13 mouse cellular contexts compared by ENCODE assay signal in genomic region chr8:90266239-90266638, GRCm38 (mm10).
"Had no signal": no experiment of that assay in that cellular context is flagged by ENCODE, and none has a peak within 500 bp of the region (broad histone marks: within the 10 kb centered on the region; RNA-seq: fewer than 3 reads in every experiment).

No protein-coding gene starts in this region.

- DNase-seq: kidney, adult 18-20 months; kidney, postnatal 14 days; lung, embryonic 14.5 days; lung, postnatal 10 days; lung, postnatal 4 days; right cerebral cortex, adult 18-20 months; right cerebral cortex, postnatal 25 days; thymus, postnatal 36 days had no signal

- H3K4me1 ChIP-seq: liver, embryonic 15.5 days had no signal

- H3K4me3 ChIP-seq: limb, embryonic 10.5 days; liver, embryonic 15.5 days; myocyte; neural tube, embryonic 12.5 days had no signal

- H3K9ac ChIP-seq: liver, embryonic 15.5 days; lung, embryonic 14.5 days; neural tube, embryonic 12.5 days had no signal

- H3K9me3 ChIP-seq: limb, embryonic 10.5 days; liver, embryonic 15.5 days; neural tube, embryonic 12.5 days had no signal

- H3K36me3 ChIP-seq: liver, embryonic 15.5 days had no signal

- H3K27ac ChIP-seq: limb, embryonic 10.5 days; liver, embryonic 15.5 days; neural tube, embryonic 12.5 days had no signal

- H3K27me3 ChIP-seq: liver, embryonic 15.5 days; neural tube, embryonic 12.5 days had no signal

- H3K4me2 ChIP-seq: liver, embryonic 11.5 days; liver, embryonic 15.5 days; lung, embryonic 14.5 days; neural tube, embryonic 12.5 days had no signal
